Mouse (Mus musculus) liver, postnatal 0 days (tissue): ENCODE data around the gene Rasa2. TPM values are rescaled to one million over a fixed set of nuclear protein-coding genes. Genes with fewer than 3 reads are reported as not detected.

Source experiments
- ATAC-seq: fragments of 200-750 bp; cut with Nextera tagmentation; 2 replicates; pipeline ENCODE4 v1.8.0; 2017; ENCODE audit warnings: mild to moderate bottlenecking, moderate library complexity
- DNase-seq: peaks from one replicate; pipeline ENCODE4 v3.0.0-alpha.2; 2016
- H3K27ac ChIP-seq: fragments of 300-500 bp; sonication (generic); 2 replicates; pipeline ENCODE4 v1.5.1; 2014; ENCODE audit warnings: antibody characterized with exemption, moderate library complexity, mild to moderate bottlenecking, low read depth
- H3K27me3 ChIP-seq: fragments of 300-500 bp; sonication (generic); 2 replicates; pipeline ENCODE4 v1.6.1; 2014; ENCODE audit warnings: low read length, control low read depth, mixed read lengths; ENCODE audit not compliant: insufficient read depth
- H3K36me3 ChIP-seq: fragments of 300-500 bp; sonication (generic); replicated peaks from 2 replicates; pipeline ENCODE4 v1.6.1; 2014; ENCODE audit warnings: mild to moderate bottlenecking, control low read depth, low read length, moderate library complexity, mixed read lengths; ENCODE audit not compliant: insufficient read depth
- H3K4me1 ChIP-seq: fragments of 300-500 bp; sonication (generic); 2 replicates; pipeline ENCODE4 v1.6.1; 2014; ENCODE audit warnings: antibody characterized with exemption, mild to moderate bottlenecking, control low read depth; ENCODE audit not compliant: insufficient read depth
- H3K4me2 ChIP-seq: fragments of 300-500 bp; sonication (generic); 2 replicates; pipeline ENCODE4 v1.6.1; 2014; ENCODE audit warnings: low read depth, mild to moderate bottlenecking, low read length, moderate library complexity, mixed read lengths
- H3K4me3 ChIP-seq: fragments of 300-500 bp; sonication (generic); 2 replicates; pipeline ENCODE4 v1.5.1; 2014; ENCODE audit warnings: low read depth, low read length
- H3K9ac ChIP-seq: fragments of 300-500 bp; sonication (generic); replicated peaks from 2 replicates; pipeline ENCODE4 v1.6.1; 2014; ENCODE audit warnings: mild to moderate bottlenecking, moderate library complexity
- H3K9me3 ChIP-seq: fragments of 300-500 bp; sonication (generic); 2 replicates; pipeline ENCODE4 v1.6.1; 2016; ENCODE audit warnings: mild to moderate bottlenecking, control low read depth, low read length, mixed read lengths
- CTCF ChIP-seq: sonication (generic); IDR thresholded peaks from 2 replicates; pipeline ENCODE4 v1.5.1; 2016; ENCODE audit warnings: antibody characterized with exemption, low read depth
- EP300 ChIP-seq: IDR thresholded peaks from 2 replicates; pipeline ENCODE4 v1.6.1; 2016; ENCODE audit warnings: antibody characterized with exemption, low read depth, mild to moderate bottlenecking
- WGBS: fragments of 180-500 bp; shearing (Covaris S2); extraction: QIAGEN DNeasy Blood & Tissue Kit; methylation state at CpG from one replicate; pipeline ENCODE4 v1.1.7; 2014; ENCODE audit not compliant: insufficient replicate concordance; 5-methylcytosine and 5-hydroxymethylcytosine counted together
- polyA plus RNA-seq: library from polyadenylated mRNA; unstranded; fragments of >200 nt; fragmentation: Nextera tagmentation; extraction: Ambion mirVana; gene quantifications from 2 replicates; pipeline ENCODE4 v1.2.1, GENCODE M21; 2015

The Rasa2 gene
- polyA plus RNA-seq, 1 experiment from 2014 or later, result 2.7 TPM

GRCm38 (mm10) chr9:96583076-96583475, 48.3 kb downstream of the Rasa2 start:
- Histone ChIP-seq H3K4me3 (no peak overlapping the region), H3K4me1 (no peaks in the 10 kb centered on the region), H3K27me3 (no peaks in the 10 kb centered on the region), H3K27ac (no peak overlapping the region), H3K36me3 (no peaks in the 10 kb centered on the region), H3K4me2 (no peak overlapping the region), H3K9me3 (no peaks in the 10 kb centered on the region), H3K9ac (no peak overlapping the region)
- WGBS, result 44% methylated on average over 2 of the region's 2 CpGs
- DNase-seq, result no peak
- TF ChIP-seq EP300 (no peak), CTCF (no peak)
- no peak for ATAC-seq

GRCm38 (mm10) chr9:96578190-96578589, 53.2 kb downstream of the Rasa2 start:
- DNase-seq, result no peak
- 44% methylated on average over 4 of the region's 4 CpGs for WGBS
- no peak overlapping the region for H3K27ac ChIP-seq
- no peak for TF ChIP-seq EP300
- TF ChIP-seq CTCF, result no peak
- H3K9me3 ChIP-seq, result no peaks in the 10 kb centered on the region
- no peaks in the 10 kb centered on the region for H3K27me3 ChIP-seq
- ATAC-seq, result no peak
- H3K4me1 ChIP-seq, result no peaks in the 10 kb centered on the region
- H3K4me2 ChIP-seq, result no peak overlapping the region
- no peak overlapping the region for H3K4me3 ChIP-seq
- H3K9ac ChIP-seq, result no peak overlapping the region
- no peaks in the 10 kb centered on the region for H3K36me3 ChIP-seq

DNA sequence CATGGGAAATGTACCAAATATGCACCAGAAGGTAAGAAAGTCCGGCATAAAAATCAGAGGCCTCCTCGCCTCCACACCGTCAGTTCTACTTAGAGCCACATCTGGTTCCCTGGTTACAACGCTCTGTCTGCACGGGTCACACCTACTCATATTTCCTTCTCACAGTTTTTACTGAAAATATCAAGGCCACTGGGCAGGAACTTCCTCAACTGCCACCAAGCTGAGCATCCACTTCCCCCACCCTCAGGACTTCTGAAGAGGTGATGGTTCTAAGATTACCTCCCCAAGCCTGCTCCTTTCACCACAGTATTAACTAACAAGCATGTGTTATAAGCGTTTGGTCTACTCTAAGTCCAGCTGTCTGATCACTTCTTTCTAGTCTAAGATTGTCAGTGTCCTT, 53.7 kb downstream of the Rasa2 start:
- 49% methylated on average over 6 of the region's 6 CpGs for WGBS
- Histone ChIP-seq H3K27me3 (no peaks in the 10 kb centered on the region), H3K4me3 (no peak overlapping the region), H3K36me3 (no peaks in the 10 kb centered on the region), H3K4me2 (no peak overlapping the region), H3K9ac (no peak overlapping the region), H3K9me3 (no peaks in the 10 kb centered on the region), H3K27ac (no peak overlapping the region), H3K4me1 (no peaks in the 10 kb centered on the region)
- DNase-seq, result no peak
- no peak for ATAC-seq
- TF ChIP-seq CTCF, result no peak
- no peak for TF ChIP-seq EP300

DNA sequence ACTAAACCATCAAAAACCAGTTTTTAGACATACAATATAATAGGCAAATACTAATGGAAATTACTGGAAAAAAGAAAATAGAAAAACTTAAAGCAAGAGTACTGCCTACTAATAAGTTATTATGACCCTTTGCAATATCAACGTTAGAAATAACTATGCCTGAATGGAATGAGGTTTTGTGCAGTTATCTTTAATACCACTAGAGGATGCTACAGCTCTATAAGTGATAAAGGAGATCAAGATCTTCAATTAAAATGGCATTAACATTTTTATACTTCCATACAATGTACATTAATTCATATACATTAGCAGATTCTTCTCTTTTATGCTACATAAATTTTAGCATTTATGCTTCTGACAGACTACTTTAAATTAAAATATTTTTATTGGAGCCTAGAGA, 58.2 kb downstream of the Rasa2 start:
- Histone ChIP-seq H3K4me1 (no peaks in the 10 kb centered on the region), H3K27me3 (no peaks in the 10 kb centered on the region), H3K27ac (no peak overlapping the region), H3K9ac (no peak overlapping the region), H3K9me3 (no peaks in the 10 kb centered on the region), H3K36me3 (peaks cover 10% of the 10 kb centered on the region), H3K4me2 (no peak overlapping the region), H3K4me3 (no peak overlapping the region)
- no peak for DNase-seq
- 3% methylated on average over 1 of the region's 1 CpGs for WGBS
- TF ChIP-seq CTCF (peak; percentile 84), EP300 (no peak)
- ATAC-seq, result no peak

DNA sequence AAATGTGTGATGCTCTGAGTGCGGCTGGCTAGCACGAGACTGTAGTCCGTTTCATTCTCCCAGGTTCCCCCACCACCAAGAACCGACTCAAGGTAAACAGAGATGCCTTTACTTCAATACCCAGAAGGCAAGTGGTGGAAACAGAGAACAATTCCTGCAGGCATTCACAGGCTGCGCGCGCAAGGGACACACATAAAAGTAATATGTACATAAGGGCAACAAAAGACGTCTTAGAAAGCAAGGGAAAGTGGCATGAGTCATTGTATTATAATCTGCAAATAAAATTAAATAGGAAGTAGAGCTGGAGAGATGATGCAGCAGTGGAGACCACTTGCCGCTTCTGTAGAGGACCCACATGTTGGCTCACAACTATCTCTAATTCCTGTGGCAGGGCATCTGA, 58.7 kb downstream of the Rasa2 start:
- Histone ChIP-seq H3K4me3 (no peak overlapping the region), H3K9ac (no peak overlapping the region), H3K4me1 (no peaks in the 10 kb centered on the region), H3K27me3 (no peaks in the 10 kb centered on the region), H3K9me3 (no peaks in the 10 kb centered on the region), H3K27ac (no peak overlapping the region), H3K36me3 (peaks cover 12% of the 10 kb centered on the region), H3K4me2 (no peak overlapping the region)
- TF ChIP-seq CTCF (no peak), EP300 (no peak)
- no peak for ATAC-seq
- DNase-seq, result no peak
- 82% methylated on average over 9 of the region's 9 CpGs for WGBS

DNA sequence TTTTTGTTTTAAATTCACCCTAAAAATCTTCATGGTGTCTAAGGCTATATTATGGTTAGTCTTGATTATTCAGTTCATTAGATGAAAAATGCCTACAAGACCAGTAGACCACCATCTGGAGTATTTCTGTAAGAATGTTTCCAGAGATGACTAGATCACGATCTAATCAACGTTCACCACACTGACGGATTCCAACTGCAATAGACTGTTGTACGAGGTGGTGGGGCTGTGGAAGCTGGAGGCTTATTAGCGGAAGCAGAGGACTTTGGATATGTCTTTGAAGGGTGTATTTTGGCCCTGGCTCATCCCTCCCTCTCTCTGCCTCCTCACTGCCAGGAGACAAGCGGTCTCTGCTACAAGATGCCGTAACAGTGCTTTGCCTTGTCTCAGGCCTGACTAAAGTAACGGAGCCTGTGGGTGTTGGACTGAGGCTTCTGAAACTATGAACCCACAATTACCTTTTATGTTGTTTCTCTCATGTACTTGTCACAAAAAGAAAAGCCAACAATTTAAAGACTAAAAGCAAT, 64.9 kb downstream of the Rasa2 start:
- H3K4me2 ChIP-seq, result no peak overlapping the region
- H3K4me3 ChIP-seq, result no peak overlapping the region
- TF ChIP-seq CTCF (no peak), EP300 (peak; percentile 57; the same call in 1 of the 2 replicates)
- H3K9me3 ChIP-seq, result no peaks in the 10 kb centered on the region
- DNase-seq, result no peak
- no peak overlapping the region for H3K9ac ChIP-seq
- no peaks in the 10 kb centered on the region for H3K27me3 ChIP-seq
- 69% methylated on average over 8 of the region's 8 CpGs for WGBS
- H3K4me1 ChIP-seq, result no peaks in the 10 kb centered on the region
- peaks cover 15% of the 10 kb centered on the region for H3K36me3 ChIP-seq
- ATAC-seq, result no peak
- H3K27ac ChIP-seq, result no peak overlapping the region

- no peak overlapping the region for H3K4me3 ChIP-seq
- TF ChIP-seq CTCF (peak; percentile 16; the same call in 1 of the 2 replicates), EP300 (no peak)
- WGBS, result 94% methylated on average over 4 of the region's 4 CpGs
- H3K9ac ChIP-seq, result no peak overlapping the region
- no peak overlapping the region for H3K27ac ChIP-seq
- ATAC-seq, result no peak
- H3K9me3 ChIP-seq, result no peaks in the 10 kb centered on the region
- H3K4me2 ChIP-seq, result no peak overlapping the region
- H3K36me3 ChIP-seq, result peaks cover 15% of the 10 kb centered on the region
- no peaks in the 10 kb centered on the region for H3K4me1 ChIP-seq
- DNase-seq, result no peak
- no peaks in the 10 kb centered on the region for H3K27me3 ChIP-seq
Measured at GRCm38 (mm10) chr9:96563501-96563900, 67.9 kb downstream of the Rasa2 start.
